ENCODE assay signal across 16 mouse cellular contexts in genomic region chr2:60864256-60864795, GRCm38 (mm10).
A peak's percentile ranks its signal among the peaks of the same experiment; 100 is the strongest.
DNase-seq lines count a peak whose midpoint lies in the region; ATAC-seq and TF ChIP-seq lines count a peak whose summit lies in the region.
"Had no signal": no experiment of that assay in that cellular context is flagged by ENCODE, and none has a peak within 500 bp of the region (broad histone marks: within the 10 kb centered on the region; RNA-seq: fewer than 3 reads in every experiment).

No protein-coding gene starts in this region.

- peaks cover 100% of the 10 kb centered on the region for H3K79me2 ChIP-seq in macrophage (ENCODE audit: inconsistent target)

- H3K9ac ChIP-seq in heart, embryonic 13.5 days, result no peak overlapping the region
- no peak overlapping the region for H3K9ac ChIP-seq in heart, embryonic 11.5 days (ENCODE audit: low read depth, low read length)
- no peak overlapping the region for H3K9ac ChIP-seq in lung, embryonic 16.5 days (ENCODE audit: low read length)
- H3K9ac ChIP-seq: kidney, embryonic 15.5 days; liver, embryonic 14.5 days had no signal

- no peak for TF ChIP-seq CTCF in embryonic fibroblast, embryonic 13.5 days (IDR thresholded peaks at IDR 0.05; ENCODE audit: borderline replicate concordance, insufficient read depth, low read length)

- H3K9me3 ChIP-seq in heart, embryonic 13.5 days, result no peaks in the 10 kb centered on the region
- no peaks in the 10 kb centered on the region for H3K9me3 ChIP-seq in heart, embryonic 11.5 days (replicated peaks; ENCODE audit: control insufficient read depth, low read length)
- no peaks in the 10 kb centered on the region for H3K9me3 ChIP-seq in lung, embryonic 16.5 days (ENCODE audit: control insufficient read depth, low read length)
- H3K9me3 ChIP-seq: kidney, embryonic 15.5 days had no signal

- H3K27me3 ChIP-seq in heart, embryonic 13.5 days (replicated peaks), result no peaks in the 10 kb centered on the region
- H3K27me3 ChIP-seq in heart, embryonic 11.5 days (ENCODE audit: control insufficient read depth, insufficient read depth, low read length), result no peaks in the 10 kb centered on the region
- H3K27me3 ChIP-seq in lung, embryonic 16.5 days (ENCODE audit: control insufficient read depth, insufficient read depth, low read depth, low read length), result no peaks in the 10 kb centered on the region
- H3K27me3 ChIP-seq: kidney, embryonic 15.5 days had no signal

- no peak for DNase-seq in lung, postnatal 25 days (ENCODE audit: low spot score)
- DNase-seq in retina, postnatal 1 day, result no peak
- no peak for DNase-seq in spleen, postnatal 10 days (ENCODE audit: low spot score in 2 of 2)
- DNase-seq: cerebellum, adult 9-10 months; gastrocnemius, postnatal 25 days; spleen, adult 18-20 months; thymus, postnatal 25 days had no signal

- H3K4me2 ChIP-seq in heart, embryonic 13.5 days, result no peak overlapping the region
- no peak overlapping the region for H3K4me2 ChIP-seq in heart, embryonic 11.5 days
- no peak overlapping the region for H3K4me2 ChIP-seq in lung, embryonic 16.5 days (ENCODE audit: low read depth, low read length)
- H3K4me2 ChIP-seq: kidney, embryonic 15.5 days had no signal

- peaks cover 24% of the 10 kb centered on the region for H3K36me3 ChIP-seq in heart, embryonic 13.5 days
- H3K36me3 ChIP-seq in heart, embryonic 11.5 days (ENCODE audit: control insufficient read depth, insufficient read depth, low read length), result peaks cover 3% of the 10 kb centered on the region; the same call in 1 of the 2 replicates
- H3K36me3 ChIP-seq in lung, embryonic 16.5 days (ENCODE audit: control insufficient read depth, insufficient read depth, low read length), result 0 out of 2 replicates have a peak, but pooled peaks cover 5% of the 10 kb centered on the region
- peaks cover 21% of the 10 kb centered on the region for H3K36me3 ChIP-seq in macrophage (ENCODE audit: inconsistent target)

- H3K4me3 ChIP-seq in heart, embryonic 13.5 days, result no peak overlapping the region
- no peak overlapping the region for H3K4me3 ChIP-seq in heart, embryonic 11.5 days (ENCODE audit: low read depth, low read length)
- H3K4me3 ChIP-seq in lung, embryonic 16.5 days (ENCODE audit: low read length), result no peak overlapping the region
- H3K4me3 ChIP-seq in embryonic fibroblast, embryonic 13.5 days (ENCODE audit: insufficient read depth, low read length), result no peak overlapping the region
- no peak overlapping the region for H3K4me3 ChIP-seq in macrophage (ENCODE audit: inconsistent target)
- H3K4me3 ChIP-seq: erythroblast, embryonic 14.5 days; kidney, embryonic 15.5 days had no signal

- ATAC-seq in heart, embryonic 13.5 days (ENCODE audit: extremely low read depth, insufficient number of reproducible peaks, low FRiP score, low TSS enrichment), result no peak
- no peak for ATAC-seq in heart, embryonic 11.5 days (replicated peaks; ENCODE audit: insufficient number of reproducible peaks, low FRiP score, low TSS enrichment)
- ATAC-seq in lung, embryonic 16.5 days (ENCODE audit: low read depth), result 0 out of 2 replicates have a peak, but pooled peaks have one; percentile 17
- ATAC-seq: inflammation-experienced regulatory T-cells, adult 6 months had no signal

- TF ChIP-seq POLR2A in embryonic fibroblast, embryonic 13.5 days (IDR thresholded peaks at IDR 0.05; ENCODE audit: low read depth, low read length), result no peak

- H3K27ac ChIP-seq in heart, embryonic 13.5 days (replicated peaks), result peak overlapping the region; percentile 20; the same call in 1 of the 2 replicates
- no peak overlapping the region for H3K27ac ChIP-seq in heart, embryonic 11.5 days (ENCODE audit: low read depth, low read length)
- peak overlapping the region; percentile 72 for H3K27ac ChIP-seq in lung, embryonic 16.5 days (ENCODE audit: low read length)
- peak overlapping the region; percentile 76 for H3K27ac ChIP-seq in embryonic fibroblast, embryonic 13.5 days (ENCODE audit: insufficient read depth, low read length)
- peak overlapping the region; percentile 35 for H3K27ac ChIP-seq in macrophage
- H3K27ac ChIP-seq: kidney, embryonic 15.5 days had no signal

- peaks cover 64% of the 10 kb centered on the region for H3K4me1 ChIP-seq in heart, embryonic 13.5 days
- H3K4me1 ChIP-seq in heart, embryonic 11.5 days (ENCODE audit: control insufficient read depth, insufficient read depth, low read length), result peaks cover 44% of the 10 kb centered on the region
- H3K4me1 ChIP-seq in lung, embryonic 16.5 days (replicated peaks; ENCODE audit: control insufficient read depth, insufficient read depth, low read length), result peaks cover 46% of the 10 kb centered on the region
- H3K4me1 ChIP-seq in embryonic fibroblast, embryonic 13.5 days (ENCODE audit: control insufficient read depth, insufficient read depth, low read length), result peaks cover 32% of the 10 kb centered on the region

- WGBS in heart, embryonic 13.5 days, result 54% methylated on average over 5 of the region's 5 CpGs
- WGBS in heart, embryonic 11.5 days (ENCODE audit: insufficient replicate concordance), result 67% methylated on average over 5 of the region's 5 CpGs
- 53% methylated on average over 5 of the region's 5 CpGs for WGBS in lung, embryonic 16.5 days
- 88% methylated on average over 5 of the region's 5 CpGs for WGBS in macrophage (ENCODE audit: missing documents)
